Mouse (Mus musculus) heart, embryonic 14.5 days (tissue): ENCODE data around the gene Tbx19. TPM values are rescaled to one million over a fixed set of nuclear protein-coding genes. Genes with fewer than 3 reads are reported as not detected.

Source experiments
- ATAC-seq: fragments of 200-750 bp; cut with Nextera tagmentation; 2 replicates; pipeline ENCODE4 v1.8.0; 2017; ENCODE audit warnings: low read depth, moderate TSS enrichment; ENCODE audit not compliant: insufficient number of reproducible peaks, insufficient read depth, low FRiP score
- H3K27ac ChIP-seq, 2 experiments: fragments of 200-500 bp in 1 of 2; fragments of 300-500 bp in 1 of 2; sonication (generic) in 1 of 2; replicated peaks in 1 of 2; 2 replicates each; pipeline ENCODE4 v1.5.1; 2012 to 2014; ENCODE audit warnings: low read depth in 2 of 2, low read length in 2 of 2, control low read depth in 1 of 2, mild to moderate bottlenecking in 1 of 2, mixed read lengths in 1 of 2; ENCODE audit not compliant: control insufficient read depth in 1 of 2, insufficient read depth in 1 of 2
- H3K27me3 ChIP-seq: fragments of 300-500 bp; sonication (generic); 2 replicates; pipeline ENCODE4 v1.6.1; 2014; ENCODE audit warnings: mild to moderate bottlenecking, low read length, control low read depth; ENCODE audit not compliant: control insufficient read depth, insufficient read depth
- H3K36me3 ChIP-seq: fragments of 300-500 bp; sonication (generic); 2 replicates; pipeline ENCODE4 v1.6.1; 2014; ENCODE audit warnings: mild to moderate bottlenecking, control low read depth, low read length, mixed read lengths; ENCODE audit not compliant: control insufficient read depth, insufficient read depth
- H3K4me1 ChIP-seq, 2 experiments: fragments of 200-500 bp in 1 of 2; fragments of 300-500 bp in 1 of 2; sonication (generic) in 1 of 2; 2 replicates each; pipeline ENCODE4 v1.6.1; 2012 to 2014; ENCODE audit warnings: low read length in 2 of 2, control low read depth in 1 of 2, mixed read lengths in 1 of 2; ENCODE audit not compliant: control insufficient read depth in 2 of 2, insufficient read depth in 2 of 2
- H3K4me2 ChIP-seq: fragments of 300-500 bp; sonication (generic); 2 replicates; pipeline ENCODE4 v1.6.1; 2014; ENCODE audit warnings: mild to moderate bottlenecking, low read length
- H3K4me3 ChIP-seq, 2 experiments: fragments of 200-500 bp in 1 of 2; fragments of 300-500 bp in 1 of 2; sonication (generic) in 1 of 2; 2 replicates each; pipeline ENCODE4 v1.5.1; 2012 to 2014; ENCODE audit warnings: low read length in 2 of 2, mild to moderate bottlenecking in 2 of 2, control low read depth in 1 of 2, low read depth in 1 of 2, moderate library complexity in 1 of 2; ENCODE audit not compliant: control insufficient read depth in 1 of 2, insufficient read depth in 1 of 2
- H3K9ac ChIP-seq: fragments of 300-500 bp; sonication (generic); 2 replicates; pipeline ENCODE4 v1.6.1; 2014; ENCODE audit warnings: mild to moderate bottlenecking, low read length
- H3K9me3 ChIP-seq: fragments of 300-500 bp; sonication (generic); 2 replicates; pipeline ENCODE4 v1.6.1; 2016; ENCODE audit warnings: low read length, control low read depth; ENCODE audit not compliant: control insufficient read depth
- WGBS: fragments of 180-500 bp; shearing (Covaris S2); extraction: QIAGEN DNeasy Blood & Tissue Kit; methylation state at CpG from one replicate; pipeline ENCODE4 v1.1.7; 2014; 5-methylcytosine and 5-hydroxymethylcytosine counted together
- polyA plus RNA-seq: library from polyadenylated mRNA; unstranded; fragments of >200 nt; fragmentation: Nextera tagmentation; extraction: Ambion mirVana; gene quantifications from 2 replicates; pipeline ENCODE4 v1.2.1, GENCODE M21; 2014

Tbx19 gene
- polyA plus RNA-seq, 1 experiment from 2014 or later: not detected

DNA sequence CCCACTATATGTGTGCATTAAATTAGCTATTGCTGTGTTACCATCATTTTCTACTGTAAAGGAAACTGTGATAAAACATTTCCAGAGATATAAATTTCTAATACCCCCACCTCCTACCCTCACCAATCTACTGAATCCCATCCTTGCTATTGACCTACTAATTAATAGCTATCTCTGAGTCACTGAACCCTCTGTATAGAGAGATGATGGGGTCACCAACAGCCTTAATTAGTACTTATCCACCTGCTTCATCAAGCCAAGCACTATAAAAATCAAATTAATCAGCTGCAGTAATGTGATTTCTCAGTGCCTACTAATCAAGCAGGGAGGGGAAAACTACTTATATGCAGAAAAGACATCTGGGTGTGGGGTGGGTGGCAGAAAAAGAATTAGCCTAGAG lies 61.0 kb downstream of the Tbx19 start:
- ATAC-seq: no peak
- H3K27me3 ChIP-seq: no peaks in the 10 kb centered on the region

GRCm38 (mm10) chr1:165094871-165095270 lies 65.7 kb downstream of the Tbx19 start:
- Histone ChIP-seq H3K9me3 (no peaks in the 10 kb centered on the region), H3K4me1 (peaks cover 8 to 14% of the 10 kb centered on the region in 2 experiments), H3K27ac (no peak overlapping the region), H3K4me2 (no peak overlapping the region), H3K27me3 (no peaks in the 10 kb centered on the region), H3K9ac (no peak overlapping the region), H3K4me3 (no peak overlapping the region), H3K36me3 (no peaks in the 10 kb centered on the region)
- ATAC-seq: no peak
- 41% methylated on average over 7 of the region's 7 CpGs for WGBS

More for the DNA sequence above, 61.0 kb downstream of the Tbx19 start:
- H3K9me3 ChIP-seq: no peaks in the 10 kb centered on the region
- H3K4me3 ChIP-seq: no peak overlapping the region
- no peak overlapping the region for H3K9ac ChIP-seq
- no peak overlapping the region for H3K27ac ChIP-seq
- H3K4me1 ChIP-seq: peaks cover 3 to 5% of the 10 kb centered on the region in 2 experiments; a peak in 3 of 4 replicates
- no peak overlapping the region for H3K4me2 ChIP-seq
- no peaks in the 10 kb centered on the region for H3K36me3 ChIP-seq

DNA sequence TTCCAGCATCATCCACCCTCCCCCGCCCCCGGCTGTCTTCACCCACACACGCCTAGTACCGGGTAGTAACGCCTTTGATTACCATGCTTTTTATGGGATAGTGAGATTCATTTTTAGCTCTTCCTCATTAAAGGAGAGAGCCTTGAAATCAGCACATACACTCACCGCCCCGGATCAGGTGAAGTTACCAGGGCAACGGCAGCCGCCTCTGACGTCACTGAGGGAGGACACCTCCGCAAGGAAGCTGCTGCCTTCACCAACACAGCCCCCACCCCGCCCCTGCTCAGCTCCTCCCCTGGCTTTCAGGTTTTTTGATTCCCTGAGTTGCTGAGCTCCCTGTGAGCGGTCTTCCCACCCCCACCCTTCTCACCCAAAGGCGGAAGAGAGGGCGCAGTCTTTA lies 68.9 kb downstream of the Tbx19 start:
- WGBS: 12% methylated on average over 15 of the region's 15 CpGs
- H3K9ac ChIP-seq: peak overlapping the region; percentile 6; the same call in 1 of the 2 replicates
- no peak for ATAC-seq
- H3K4me1 ChIP-seq: peaks cover 14 to 18% of the 10 kb centered on the region in 2 experiments
- H3K4me3 ChIP-seq: 0 out of 4 replicates have a peak overlapping the region, but pooled peaks have one; percentile 15 to 16
- H3K36me3 ChIP-seq: no peaks in the 10 kb centered on the region
- no peaks in the 10 kb centered on the region for H3K27me3 ChIP-seq
- H3K9me3 ChIP-seq: no peaks in the 10 kb centered on the region
- H3K27ac ChIP-seq: peak overlapping the region in 1 of 2 experiments; percentile 43; a peak in 3 of 4 replicates
- peak overlapping the region; percentile 58 for H3K4me2 ChIP-seq

GRCm38 (mm10) chr1:165089556-165089955 lies 71.0 kb downstream of the Tbx19 start:
- peak overlapping the region; percentile 76 to 89 for H3K27ac ChIP-seq
- H3K4me1 ChIP-seq: peaks cover 14 to 15% of the 10 kb centered on the region in 2 experiments
- H3K4me3 ChIP-seq: no peak overlapping the region
- no peaks in the 10 kb centered on the region for H3K27me3 ChIP-seq
- 27% methylated on average over 3 of the region's 3 CpGs for WGBS
- no peaks in the 10 kb centered on the region for H3K9me3 ChIP-seq
- H3K36me3 ChIP-seq: no peaks in the 10 kb centered on the region
- H3K9ac ChIP-seq: no peak overlapping the region
- ATAC-seq: no peak
- no peak overlapping the region for H3K4me2 ChIP-seq

Other genes with a start within 250 kb of the Tbx19 start
- not detected in 2 replicates for gene Xcl1, start 225.2 kb downstream of the Tbx19 start, polyA plus RNA-seq
- gene Sft2d2, start 33.7 kb upstream of the Tbx19 start, polyA plus RNA-seq: 27.1 and 27.8 TPM in 2 replicates
- 85.2 and 89.7 TPM in 2 replicates for gene Tiprl, start 76.2 kb upstream of the Tbx19 start, polyA plus RNA-seq
- gene Gpr161, start 135.0 kb upstream of the Tbx19 start, polyA plus RNA-seq: 0.57 and 1.0 TPM in 2 replicates